Mouse (Mus musculus) heart, adult 11 months (tissue): ENCODE data around the gene Plxnc1.
A peak's percentile ranks its signal among the peaks of the same experiment; 100 is the strongest.

Experiments
- DNase-seq: peaks from one replicate; pipeline ENCODE4 v3.0.0; 2022

Plxnc1 gene

GRCm38 (mm10) chr10:94811907-94812851, 132.5 kb downstream of the Plxnc1 start:
- DNase-seq, result no peak

- DNase-seq, result no peak
Observed at GRCm38 (mm10) chr10:94809946-94810472, 134.6 kb downstream of the Plxnc1 start.

- DNase-seq, result no peak
Observed at GRCm38 (mm10) chr10:94808275-94808674, 136.4 kb downstream of the Plxnc1 start.

- DNase-seq, result peak; percentile 53
Observed at GRCm38 (mm10) chr10:94807323-94807722, 137.3 kb downstream of the Plxnc1 start.

- no peak for DNase-seq
Observed at GRCm38 (mm10) chr10:94804909-94805220, 139.8 kb downstream of the Plxnc1 start.

GRCm38 (mm10) chr10:94804029-94804908, 140.4 kb downstream of the Plxnc1 start:
- peak; percentile 93 for DNase-seq

GRCm38 (mm10) chr10:94800677-94801354, 143.8 kb downstream of the Plxnc1 start:
- DNase-seq, result peak; percentile 78

GRCm38 (mm10) chr10:94799485-94800239, 145.0 kb downstream of the Plxnc1 start:
- DNase-seq, result peak; percentile 41

GRCm38 (mm10) chr10:94798128-94798527, 146.5 kb downstream of the Plxnc1 start:
- DNase-seq, result peak; percentile 59

- no peak for DNase-seq
Observed at GRCm38 (mm10) chr10:94794666-94795244, 149.9 kb downstream of the Plxnc1 start.

GRCm38 (mm10) chr10:94793914-94794313, 150.7 kb downstream of the Plxnc1 start:
- DNase-seq, result no peak

- DNase-seq, result peak; percentile 96
Observed at GRCm38 (mm10) chr10:94789205-94789604, 155.4 kb downstream of the Plxnc1 start.

- DNase-seq, result no peak
Observed at GRCm38 (mm10) chr10:94780618-94781262, 163.9 kb downstream of the Plxnc1 start.

GRCm38 (mm10) chr10:94779319-94779718, 165.3 kb downstream of the Plxnc1 start:
- no peak for DNase-seq

GRCm38 (mm10) chr10:94777576-94777975, 167.1 kb downstream of the Plxnc1 start:
- DNase-seq, result no peak

- DNase-seq, result no peak
Observed at GRCm38 (mm10) chr10:94771496-94771895, 173.1 kb downstream of the Plxnc1 start.

- DNase-seq, result peak; percentile 90
Observed at GRCm38 (mm10) chr10:94747011-94747410, 197.6 kb downstream of the Plxnc1 start.

GRCm38 (mm10) chr10:94741459-94741858, 203.2 kb downstream of the Plxnc1 start:
- DNase-seq, result no peak
